In the genomic region with DNA sequence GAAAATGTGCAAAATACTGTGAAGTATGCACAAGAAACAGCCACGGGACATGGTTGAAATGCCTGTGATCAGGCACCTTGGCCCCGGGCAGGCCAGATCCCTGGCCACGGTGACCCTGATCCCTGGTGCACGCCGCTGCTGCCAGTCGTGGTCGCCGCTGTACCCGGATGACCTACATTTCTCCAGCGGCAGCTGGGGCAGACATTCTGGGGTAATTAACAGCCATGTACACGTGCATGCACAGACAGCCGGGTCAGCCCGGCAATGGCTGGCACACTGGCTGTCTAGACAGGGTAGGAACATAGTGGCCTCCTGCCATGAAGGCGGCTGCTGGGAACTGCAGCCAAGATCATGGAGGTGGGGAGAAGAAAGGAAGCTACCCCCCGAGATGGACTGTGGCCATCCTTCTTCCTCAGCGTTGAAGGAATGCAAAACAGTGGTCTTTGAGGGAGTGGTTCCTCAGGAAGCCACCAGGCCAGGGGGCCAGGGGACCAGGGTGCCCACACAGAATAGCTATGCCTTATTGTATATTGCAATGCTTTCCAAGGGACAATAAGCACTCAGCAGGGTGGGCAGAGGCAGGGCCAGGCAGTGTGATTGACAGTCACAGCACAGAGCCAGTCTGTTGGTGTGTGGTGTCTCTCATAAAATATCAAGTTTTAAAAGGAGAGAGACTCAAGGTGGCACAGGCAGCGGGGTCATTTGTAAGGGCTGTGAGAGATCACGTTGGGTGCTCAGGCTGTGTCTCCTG, we compare ENCODE assay signal across 9 mouse cellular contexts.
DNase-seq lines count a peak whose midpoint lies in the region; ATAC-seq lines count a peak whose summit lies in the region.
"Had no signal": no experiment of that assay in that cellular context is flagged by ENCODE, and none has a peak within 500 bp of the region (broad histone marks: within the 10 kb centered on the region; RNA-seq: fewer than 3 reads in every experiment).

No protein-coding gene starts in this region.

- H3K4me2 ChIP-seq in forebrain, embryonic 11.5 days (ENCODE audit: low read depth, low read length, severe bottlenecking), result no peak overlapping the region
- H3K4me2 ChIP-seq in neural tube, embryonic 12.5 days (replicated peaks), result no peak overlapping the region
- H3K4me2 ChIP-seq: midbrain, embryonic 12.5 days had no signal

- ATAC-seq in forebrain, embryonic 11.5 days (replicated peaks; ENCODE audit: low FRiP score), result peak; percentile 42; the same call in 1 of the 2 replicates
- peak; percentile 67 for ATAC-seq in neural tube, embryonic 12.5 days (ENCODE audit: low FRiP score, low read depth)
- ATAC-seq in megakaryocyte-erythroid progenitor cell, adult 5-6 weeks (replicated peaks; ENCODE audit: low FRiP score, low TSS enrichment, poor library complexity, severe bottlenecking), result no peak

- no peak overlapping the region for H3K9ac ChIP-seq in forebrain, embryonic 11.5 days (ENCODE audit: low read length)
- no peak overlapping the region for H3K9ac ChIP-seq in neural tube, embryonic 12.5 days
- H3K9ac ChIP-seq: midbrain, embryonic 12.5 days had no signal

- no peaks in the 10 kb centered on the region for H3K36me3 ChIP-seq in forebrain, embryonic 11.5 days (ENCODE audit: control insufficient read depth, insufficient read depth, low read length)
- no peaks in the 10 kb centered on the region for H3K36me3 ChIP-seq in neural tube, embryonic 12.5 days
- H3K36me3 ChIP-seq: midbrain, embryonic 12.5 days had no signal

- 80% methylated on average over 18 of the region's 18 CpGs for whole genome bisulfite sequencing in forebrain, embryonic 11.5 days
- WGBS in neural tube, embryonic 12.5 days, result 57% methylated on average over 18 of the region's 18 CpGs

- H3K9me3 ChIP-seq in forebrain, embryonic 11.5 days (ENCODE audit: control insufficient read depth, low read length), result no peaks in the 10 kb centered on the region
- no peaks in the 10 kb centered on the region for H3K9me3 ChIP-seq in neural tube, embryonic 12.5 days
- H3K9me3 ChIP-seq: midbrain, embryonic 12.5 days had no signal

- H3K4me3 ChIP-seq in forebrain, embryonic 11.5 days (ENCODE audit: low read depth, low read length), result no peak overlapping the region
- no peak overlapping the region for H3K4me3 ChIP-seq in neural tube, embryonic 12.5 days
- H3K4me3 ChIP-seq: midbrain, embryonic 12.5 days had no signal

- H3K27me3 ChIP-seq in forebrain, embryonic 11.5 days (ENCODE audit: control insufficient read depth, insufficient read depth, low read length), result no peaks in the 10 kb centered on the region
- H3K27me3 ChIP-seq in neural tube, embryonic 12.5 days (replicated peaks), result no peaks in the 10 kb centered on the region
- H3K27me3 ChIP-seq: midbrain, embryonic 12.5 days had no signal

- H3K4me1 ChIP-seq in forebrain, embryonic 11.5 days (replicated peaks; ENCODE audit: control insufficient read depth, insufficient read depth, low read length), result peaks cover 7% of the 10 kb centered on the region
- H3K4me1 ChIP-seq in neural tube, embryonic 12.5 days, result peaks cover 26% of the 10 kb centered on the region

- peak; percentile 35 for DNase-seq in thymus, postnatal 4 days
- no peak for DNase-seq in thymus, adult 18-20 months
- no peak for DNase-seq in forebrain, embryonic 11.5 days (ENCODE audit: low spot score)
- peak; percentile 43 to 68 for DNase-seq in heart, postnatal 14 days
- peak; percentile 14 for DNase-seq in layer of hippocampus, adult 9-11 months
- no peak for DNase-seq in spleen, adult 18-20 months

- intact Hi-C loops in heart, postnatal 14 days (cut with DNase I), result loop anchor here (5.0 kb wide), 1 partner anchor 62 kb away; no protein-coding TSS in a partner anchor

- no peak overlapping the region for H3K27ac ChIP-seq in forebrain, embryonic 11.5 days (ENCODE audit: low read depth, low read length)
- H3K27ac ChIP-seq in neural tube, embryonic 12.5 days, result no peak overlapping the region
- H3K27ac ChIP-seq: midbrain, embryonic 12.5 days had no signal

Comparison
In these comparisons a context has a peak if more than half of its experiments do, and no peak if none do; other contexts are left out.
1. DNase-seq: peak in thymus, postnatal 4 days (single experiment), heart, postnatal 14 days (2 of 2) and layer of hippocampus, adult 9-11 months (single experiment); none in thymus, adult 18-20 months (0 of 2), forebrain, embryonic 11.5 days (single experiment) and spleen, adult 18-20 months (0 of 2).